Mouse (Mus musculus): Measurements from ENCODE around the gene Igf2. TPM values are rescaled to one million over a fixed set of nuclear protein-coding genes. Genes with fewer than 3 reads are reported as not detected.

Gene Igf2
- polyA plus RNA-seq, 1 experiment from 2014 or later: 337 TPM

DNA sequence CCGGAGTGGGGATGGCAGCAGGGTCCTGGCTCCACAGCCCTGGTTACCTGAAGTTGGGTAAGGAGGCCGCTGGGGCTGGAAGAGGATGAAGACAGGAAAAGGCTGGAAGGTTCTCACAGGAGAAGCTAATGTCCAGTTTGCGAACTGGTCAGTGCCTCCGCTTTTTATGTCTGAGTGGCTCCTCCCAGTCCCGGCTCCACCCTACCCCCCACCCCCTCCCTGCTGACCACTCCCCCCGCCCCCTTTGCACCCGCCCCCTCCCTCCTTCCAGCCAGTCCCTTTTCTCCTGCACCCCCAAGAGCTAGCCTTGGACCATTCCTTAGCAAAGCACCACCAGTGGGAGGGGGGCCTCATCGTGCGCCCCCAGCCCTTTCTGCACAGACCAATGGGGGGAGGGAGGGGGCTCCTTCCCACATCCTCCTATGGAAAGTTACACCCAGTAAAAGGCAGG, 9.2 kb downstream of the Igf2 start:
- Histone ChIP-seq H3K9me3 (replicated peaks; ENCODE audit: low read length) (no peaks in the 10 kb centered on the region), H3K4me3 (replicated peaks; ENCODE audit: low read depth, low read length) (peak overlapping the region; percentile 51), H3K36me3 (ENCODE audit: insufficient read depth, low read length) (no peaks in the 10 kb centered on the region), H3K27me3 (ENCODE audit: insufficient read depth, low read length) (peaks cover 53% of the 10 kb centered on the region), H3K4me2 (ENCODE audit: low read length) (peak overlapping the region; percentile 69), H3K27ac (no peak overlapping the region), H3K4me1 (replicated peaks; ENCODE audit: insufficient read depth, low read length) (peaks cover 10% of the 10 kb centered on the region; the same call in 1 of the 2 replicates), H3K9ac (ENCODE audit: low read depth, low read length) (0 out of 2 replicates have a peak overlapping the region, but pooled peaks have one; percentile 10)
- TF ChIP-seq CTCF (IDR thresholded peaks at IDR 0.05; ENCODE audit: low read depth): no peak
- ATAC-seq (replicated peaks; ENCODE audit: low FRiP score, low read depth) (0 out of 2 replicates have a peak, but pooled peaks have one; percentile 9), DNase-seq (ENCODE audit: low spot score) (peak; percentile 73)
- 10% methylated on average over 9 of the region's 9 CpGs for WGBS

DNA sequence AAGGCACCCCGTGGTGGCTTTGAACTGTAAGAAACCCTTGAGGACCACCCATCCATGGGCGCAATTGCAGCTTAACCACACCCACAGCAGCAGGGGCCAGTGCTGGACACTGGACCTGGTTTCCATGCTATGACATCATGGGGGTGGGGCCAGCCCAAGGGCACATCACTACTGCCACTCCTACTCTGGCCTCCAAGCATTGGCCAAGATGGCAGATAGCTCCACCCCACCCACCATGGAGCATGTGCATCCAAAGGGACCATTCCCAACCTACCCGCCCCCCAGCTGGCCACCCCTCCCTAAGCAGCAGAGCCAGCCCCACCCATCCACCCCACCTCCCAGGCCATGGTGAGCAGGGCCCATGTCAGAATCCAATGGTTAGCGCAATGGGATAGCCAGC, 10.6 kb downstream of the Igf2 start:
- peaks cover 47% of the 10 kb centered on the region for H3K27me3 ChIP-seq (ENCODE audit: insufficient read depth, low read length)
- H3K36me3 ChIP-seq (ENCODE audit: insufficient read depth, low read length): no peaks in the 10 kb centered on the region
- TF ChIP-seq CTCF (IDR thresholded peaks at IDR 0.05; ENCODE audit: low read depth): no peak
- H3K9me3 ChIP-seq (replicated peaks; ENCODE audit: low read length): no peaks in the 10 kb centered on the region
- DNase-seq (ENCODE audit: low spot score) (peak; percentile 62), ATAC-seq (replicated peaks; ENCODE audit: low FRiP score, low read depth) (peak; percentile 37)
- 33% methylated on average over 4 of the region's 4 CpGs for WGBS
- no peak overlapping the region for H3K27ac ChIP-seq
- H3K4me3 ChIP-seq (replicated peaks; ENCODE audit: low read depth, low read length): 0 out of 2 replicates have a peak overlapping the region, but pooled peaks have one; percentile 28
- H3K4me1 ChIP-seq (replicated peaks; ENCODE audit: insufficient read depth, low read length): peaks cover 10% of the 10 kb centered on the region; the same call in 1 of the 2 replicates
- H3K4me2 ChIP-seq (ENCODE audit: low read length): peak overlapping the region; percentile 49
- H3K9ac ChIP-seq (ENCODE audit: low read depth, low read length): no peak overlapping the region

DNA sequence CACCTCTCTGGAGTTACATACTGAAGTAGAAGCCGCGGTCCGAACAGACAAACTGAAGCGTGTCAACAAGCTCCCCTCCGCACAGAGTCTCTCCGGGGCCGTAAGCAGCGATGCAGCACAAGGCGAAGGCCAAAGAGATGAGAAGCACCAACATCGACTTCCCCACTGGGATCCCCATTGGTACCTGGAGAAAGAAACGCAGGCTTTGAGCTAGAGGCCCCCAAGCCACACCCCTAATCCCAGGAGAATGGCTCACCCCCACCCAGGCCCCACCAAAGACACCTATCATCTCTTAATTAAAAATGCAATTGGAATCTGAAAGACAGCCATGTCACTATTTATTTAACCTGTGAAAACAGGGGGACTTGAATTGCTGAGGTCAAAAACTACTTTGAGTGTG, 11.0 kb downstream of the Igf2 start:
- no peak overlapping the region for H3K27ac ChIP-seq
- H3K4me3 ChIP-seq (replicated peaks; ENCODE audit: low read depth, low read length): no peak overlapping the region
- H3K9me3 ChIP-seq (replicated peaks; ENCODE audit: low read length): no peaks in the 10 kb centered on the region
- peaks cover 6% of the 10 kb centered on the region; the same call in 1 of the 2 replicates for H3K4me1 ChIP-seq (replicated peaks; ENCODE audit: insufficient read depth, low read length)
- no peak for TF ChIP-seq CTCF (IDR thresholded peaks at IDR 0.05; ENCODE audit: low read depth)
- ATAC-seq (replicated peaks; ENCODE audit: low FRiP score, low read depth) (no peak), DNase-seq (ENCODE audit: low spot score) (no peak)
- 10% methylated on average over 11 of the region's 11 CpGs for WGBS
- no peak overlapping the region for H3K9ac ChIP-seq (ENCODE audit: low read depth, low read length)
- H3K27me3 ChIP-seq (ENCODE audit: insufficient read depth, low read length): peaks cover 42% of the 10 kb centered on the region
- peak overlapping the region; percentile 38 for H3K4me2 ChIP-seq (ENCODE audit: low read length)
- no peaks in the 10 kb centered on the region for H3K36me3 ChIP-seq (ENCODE audit: insufficient read depth, low read length)

DNA sequence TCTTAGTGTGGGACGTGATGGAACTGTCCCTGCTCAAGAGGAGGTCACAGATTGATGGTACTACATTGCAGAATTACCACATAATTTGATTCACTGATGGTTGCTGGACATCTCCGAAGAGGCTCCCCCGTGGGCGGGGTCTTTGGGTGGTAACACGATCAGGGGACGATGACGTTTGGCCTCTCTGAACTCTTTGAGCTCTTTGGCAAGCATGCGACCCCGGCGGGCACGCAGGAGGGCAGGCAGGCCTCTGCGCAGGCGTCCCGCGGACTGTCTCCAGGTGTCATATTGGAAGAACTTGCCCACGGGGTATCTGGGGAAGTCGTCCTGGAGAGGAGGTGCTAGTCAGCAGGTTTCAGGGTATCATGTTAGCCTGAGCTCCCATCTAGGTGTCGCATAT, 12.9 kb downstream of the Igf2 start:
- Histone ChIP-seq H3K27ac (no peak overlapping the region), H3K27me3 (ENCODE audit: insufficient read depth, low read length) (peaks cover 25% of the 10 kb centered on the region), H3K4me3 (replicated peaks; ENCODE audit: low read depth, low read length) (no peak overlapping the region), H3K9me3 (replicated peaks; ENCODE audit: low read length) (no peaks in the 10 kb centered on the region), H3K9ac (ENCODE audit: low read depth, low read length) (no peak overlapping the region), H3K36me3 (ENCODE audit: insufficient read depth, low read length) (no peaks in the 10 kb centered on the region), H3K4me1 (replicated peaks; ENCODE audit: insufficient read depth, low read length) (peaks cover 2% of the 10 kb centered on the region; the same call in 1 of the 2 replicates), H3K4me2 (ENCODE audit: low read length) (no peak overlapping the region)
- DNase-seq (ENCODE audit: low spot score): no peak
- TF ChIP-seq CTCF (IDR thresholded peaks at IDR 0.05; ENCODE audit: low read depth): no peak
- ATAC-seq (replicated peaks; ENCODE audit: low FRiP score, low read depth): no peak
- WGBS: 23% methylated on average over 18 of the region's 18 CpGs

DNA sequence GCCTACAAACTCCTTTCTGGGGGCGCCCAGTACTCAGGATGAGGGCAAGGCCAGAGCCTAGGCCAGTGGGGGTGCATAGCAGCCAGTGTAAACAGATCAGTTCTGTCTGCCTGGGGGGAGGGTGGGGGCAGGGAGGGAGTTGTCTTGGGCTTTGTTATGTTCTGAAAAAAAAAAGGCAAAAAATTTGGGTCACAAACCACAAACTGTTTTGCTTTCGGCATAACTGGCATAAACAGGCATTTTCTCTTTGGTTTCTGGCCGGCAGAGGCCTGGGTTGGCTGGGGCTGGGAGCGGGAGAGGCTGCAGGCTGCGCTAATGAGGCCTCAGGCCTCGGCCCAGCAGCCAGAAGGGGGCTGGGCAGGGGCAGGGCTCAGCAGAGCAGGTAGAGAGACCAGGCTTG, 19.9 kb downstream of the Igf2 start:
- ATAC-seq (replicated peaks; ENCODE audit: low FRiP score, low read depth) (no peak), DNase-seq (ENCODE audit: low spot score) (no peak)
- no peaks in the 10 kb centered on the region for H3K36me3 ChIP-seq (ENCODE audit: insufficient read depth, low read length)
- no peaks in the 10 kb centered on the region for H3K27me3 ChIP-seq (ENCODE audit: insufficient read depth, low read length)
- no peaks in the 10 kb centered on the region for H3K4me1 ChIP-seq (replicated peaks; ENCODE audit: insufficient read depth, low read length)
- no peak for TF ChIP-seq CTCF (IDR thresholded peaks at IDR 0.05; ENCODE audit: low read depth)
- H3K27ac ChIP-seq: no peak overlapping the region
- H3K4me2 ChIP-seq (ENCODE audit: low read length): no peak overlapping the region
- no peak overlapping the region for H3K9ac ChIP-seq (ENCODE audit: low read depth, low read length)
- no peak overlapping the region for H3K4me3 ChIP-seq (replicated peaks; ENCODE audit: low read depth, low read length)
- no peaks in the 10 kb centered on the region for H3K9me3 ChIP-seq (replicated peaks; ENCODE audit: low read length)
- WGBS: 46% methylated on average over 6 of the region's 6 CpGs

DNA sequence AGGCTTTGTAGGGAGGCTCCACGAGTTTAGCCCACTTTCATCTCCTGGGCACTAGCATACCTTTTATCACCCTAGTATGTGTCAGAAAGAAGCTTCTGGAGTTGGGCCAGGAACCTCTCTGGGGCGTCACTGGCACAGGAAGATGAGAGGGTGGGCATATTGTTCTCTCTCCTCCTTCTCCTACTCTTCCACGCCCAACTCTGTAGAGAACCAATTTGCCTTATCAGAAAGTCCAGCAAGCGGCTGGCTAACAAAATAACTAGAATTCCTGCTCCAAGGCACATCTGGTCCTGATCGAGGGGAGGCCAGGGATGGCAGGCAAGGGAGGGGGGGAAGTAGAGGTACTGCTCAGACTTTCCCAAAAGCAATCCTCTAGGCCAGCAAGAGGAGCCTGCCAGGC, 21.6 kb downstream of the Igf2 start:
- no peaks in the 10 kb centered on the region for H3K4me1 ChIP-seq (replicated peaks; ENCODE audit: insufficient read depth, low read length)
- H3K27ac ChIP-seq: no peak overlapping the region
- H3K27me3 ChIP-seq (ENCODE audit: insufficient read depth, low read length): no peaks in the 10 kb centered on the region
- TF ChIP-seq CTCF (IDR thresholded peaks at IDR 0.05; ENCODE audit: low read depth): no peak
- no peak for DNase-seq (ENCODE audit: low spot score)
- no peaks in the 10 kb centered on the region for H3K9me3 ChIP-seq (replicated peaks; ENCODE audit: low read length)
- H3K36me3 ChIP-seq (ENCODE audit: insufficient read depth, low read length): no peaks in the 10 kb centered on the region
- H3K9ac ChIP-seq (ENCODE audit: low read depth, low read length): no peak overlapping the region
- no peak overlapping the region for H3K4me2 ChIP-seq (ENCODE audit: low read length)
- no peak overlapping the region for H3K4me3 ChIP-seq (replicated peaks; ENCODE audit: low read depth, low read length)
- 51% methylated on average over 5 of the region's 5 CpGs for WGBS
- ATAC-seq (replicated peaks; ENCODE audit: low FRiP score, low read depth): no peak

DNA sequence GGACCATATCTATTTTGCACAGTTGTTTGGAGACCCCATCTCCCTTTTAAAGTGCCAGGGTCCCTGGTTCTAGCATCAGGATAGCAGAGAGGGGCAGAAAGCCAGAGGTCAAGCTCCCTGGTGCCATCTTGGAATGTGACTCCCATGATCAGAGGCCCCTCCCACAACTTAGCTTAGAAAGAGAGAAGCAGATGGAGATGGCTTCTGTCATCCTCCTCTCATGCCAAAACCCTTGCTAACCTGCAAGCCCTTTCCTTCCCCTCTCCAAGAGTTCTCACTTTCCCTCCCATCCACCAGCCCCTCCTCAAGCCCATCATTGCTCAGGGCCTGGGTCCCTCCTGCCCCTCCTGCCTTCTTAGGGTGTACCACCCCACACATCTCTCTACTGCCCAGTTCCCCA, 30.4 kb downstream of the Igf2 start:
- no peak for ATAC-seq (replicated peaks; ENCODE audit: low FRiP score, low read depth)
- no peak overlapping the region for H3K9ac ChIP-seq (ENCODE audit: low read depth, low read length)
- TF ChIP-seq CTCF (IDR thresholded peaks at IDR 0.05; ENCODE audit: low read depth): no peak
- no peaks in the 10 kb centered on the region for H3K27me3 ChIP-seq (ENCODE audit: insufficient read depth, low read length)
- H3K4me2 ChIP-seq (ENCODE audit: low read length): no peak overlapping the region
- H3K4me1 ChIP-seq (replicated peaks; ENCODE audit: insufficient read depth, low read length): no peaks in the 10 kb centered on the region
- H3K36me3 ChIP-seq (ENCODE audit: insufficient read depth, low read length): no peaks in the 10 kb centered on the region
- H3K4me3 ChIP-seq (replicated peaks; ENCODE audit: low read depth, low read length): no peak overlapping the region
- DNase-seq (ENCODE audit: low spot score): no peak
- H3K9me3 ChIP-seq (replicated peaks; ENCODE audit: low read length): no peaks in the 10 kb centered on the region
- H3K27ac ChIP-seq: no peak overlapping the region
